Mouse (Mus musculus) intestine, embryonic 14.5 days (tissue): ENCODE data around the gene Gprin1. TPM values are rescaled to one million over a fixed set of nuclear protein-coding genes. Genes with fewer than 3 reads are reported as not detected.
A peak's percentile ranks its signal among the peaks of the same experiment; 100 is the strongest.

Experiments used
- ATAC-seq: fragments of 200-750 bp; cut with Nextera tagmentation; replicated peaks from 2 replicates; pipeline ENCODE4 v1.8.0; 2017; ENCODE audit warnings: low read depth, moderate number of reproducible peaks, moderate TSS enrichment, moderate library complexity; ENCODE audit not compliant: low FRiP score, low TSS enrichment
- DNase-seq: peaks from one replicate; pipeline ENCODE4 v3.0.0-alpha.2; 2018; ENCODE audit warnings: low spot score
- H3K27ac ChIP-seq: fragments of 300-500 bp; sonication (generic); 2 replicates; pipeline ENCODE4 v1.5.1; 2014; ENCODE audit warnings: low read depth, mild to moderate bottlenecking, control low read depth
- H3K27me3 ChIP-seq: fragments of 300-500 bp; sonication (generic); replicated peaks from 2 replicates; pipeline ENCODE4 v1.6.1; 2014; ENCODE audit warnings: low read length, control low read depth; ENCODE audit not compliant: control insufficient read depth, insufficient read depth
- H3K36me3 ChIP-seq: fragments of 300-500 bp; sonication (generic); 2 replicates; pipeline ENCODE4 v1.6.1; 2014; ENCODE audit warnings: low read length, control low read depth; ENCODE audit not compliant: control insufficient read depth, insufficient read depth
- H3K4me1 ChIP-seq: fragments of 300-500 bp; sonication (generic); replicated peaks from 2 replicates; pipeline ENCODE4 v1.6.1; 2014; ENCODE audit warnings: low read length, control low read depth, mixed read lengths; ENCODE audit not compliant: control insufficient read depth, insufficient read depth
- H3K4me2 ChIP-seq: fragments of 300-500 bp; sonication (generic); 2 replicates; pipeline ENCODE4 v1.6.1; 2014; ENCODE audit warnings: low read length
- H3K4me3 ChIP-seq: fragments of 300-500 bp; sonication (generic); 2 replicates; pipeline ENCODE4 v1.5.1; 2014; ENCODE audit warnings: low read depth, low read length, control low read depth, mixed read lengths
- H3K9ac ChIP-seq: fragments of 300-500 bp; sonication (generic); 2 replicates; pipeline ENCODE4 v1.6.1; 2014; ENCODE audit warnings: mild to moderate bottlenecking, low read length
- H3K9me3 ChIP-seq: fragments of 300-500 bp; sonication (generic); 2 replicates; pipeline ENCODE4 v1.6.1; 2016; ENCODE audit warnings: low read length, control low read depth; ENCODE audit not compliant: control insufficient read depth
- WGBS: fragments of 180-500 bp; shearing (Covaris S2); extraction: QIAGEN DNeasy Blood & Tissue Kit; methylation state at CpG from one replicate; pipeline ENCODE4 v1.1.7; 2014; 5-methylcytosine and 5-hydroxymethylcytosine counted together
- polyA plus RNA-seq: library from polyadenylated mRNA; unstranded; fragments of >200 nt; fragmentation: Nextera tagmentation; extraction: Ambion mirVana; gene quantifications from 2 replicates; pipeline ENCODE4 v1.2.1, GENCODE M21; 2014

The Gprin1 gene
- polyA plus RNA-seq, 1 experiment from 2014 or later, result 0.81 TPM

DNA sequence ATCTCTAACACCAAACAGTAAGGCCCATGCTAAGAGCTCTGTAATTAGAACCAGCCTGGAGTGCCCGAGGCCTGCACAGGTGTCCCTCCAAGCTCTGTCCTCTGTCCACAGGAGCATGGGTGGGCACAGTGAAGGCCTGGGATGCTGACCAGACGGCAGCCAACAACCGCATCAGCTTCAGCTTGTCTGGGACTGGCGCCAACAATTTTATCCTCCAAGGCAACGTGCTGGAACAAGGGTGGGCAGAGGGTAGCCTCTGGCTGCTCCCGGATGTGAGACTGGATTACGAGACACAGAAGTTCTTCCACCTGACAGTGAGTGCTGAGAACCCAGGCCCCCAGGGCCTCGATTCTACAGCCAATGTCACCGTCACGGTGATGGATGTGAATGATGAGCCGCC is 23.5 kb downstream of the Gprin1 start:
- H3K4me3 ChIP-seq, result no peak overlapping the region
- no peak overlapping the region for H3K9ac ChIP-seq
- H3K9me3 ChIP-seq, result no peaks in the 10 kb centered on the region
- ATAC-seq (no peak), DNase-seq (no peak)
- H3K4me1 ChIP-seq, result no peaks in the 10 kb centered on the region
- 68% methylated on average over 11 of the region's 11 CpGs for WGBS
- H3K27me3 ChIP-seq, result no peaks in the 10 kb centered on the region
- no peak overlapping the region for H3K4me2 ChIP-seq
- no peak overlapping the region for H3K27ac ChIP-seq
- no peaks in the 10 kb centered on the region for H3K36me3 ChIP-seq

GRCm38 (mm10) chr13:54723143-54723542 is 26.5 kb downstream of the Gprin1 start:
- ATAC-seq, result no peak
- no peak overlapping the region for H3K27ac ChIP-seq

DNA sequence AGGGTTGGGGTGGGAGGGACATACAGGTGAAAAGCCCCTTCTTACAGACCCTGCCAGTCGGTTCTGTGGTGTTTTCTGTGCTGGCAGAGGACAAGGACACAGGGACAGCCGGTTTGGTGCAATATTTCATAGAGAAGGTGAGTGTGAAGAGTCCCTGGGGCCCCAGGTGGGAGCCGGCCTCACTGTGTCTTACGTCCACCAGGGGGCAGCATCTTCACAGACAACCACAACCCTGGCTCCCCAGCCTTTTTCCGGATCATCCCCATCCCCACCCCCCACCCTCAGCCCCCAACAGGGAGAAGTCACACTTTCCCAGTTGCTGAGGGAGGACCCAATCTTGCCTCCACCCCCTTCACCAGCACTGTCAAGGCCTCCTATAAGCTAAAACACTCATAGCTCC is 32.8 kb downstream of the Gprin1 start:
- WGBS, result 1% methylated on average over 5 of the region's 5 CpGs
- ATAC-seq, result 0 out of 2 replicates have a peak, but pooled peaks have one; percentile 55
- Histone ChIP-seq H3K9me3 (no peaks in the 10 kb centered on the region), H3K9ac (no peak overlapping the region), H3K4me2 (no peak overlapping the region), H3K4me3 (no peak overlapping the region), H3K4me1 (no peaks in the 10 kb centered on the region), H3K27me3 (no peaks in the 10 kb centered on the region), H3K36me3 (no peaks in the 10 kb centered on the region), H3K27ac (no peak overlapping the region)
- no peak for DNase-seq

More at GRCm38 (mm10) chr13:54723143-54723542, 26.5 kb downstream of the Gprin1 start:
- H3K4me3 ChIP-seq, result no peak overlapping the region
- no peaks in the 10 kb centered on the region for H3K4me1 ChIP-seq
- DNase-seq, result no peak
- no peaks in the 10 kb centered on the region for H3K36me3 ChIP-seq
- no peak overlapping the region for H3K9ac ChIP-seq
- H3K9me3 ChIP-seq, result no peaks in the 10 kb centered on the region
- WGBS, result 90% methylated on average over 3 of the region's 3 CpGs
- H3K4me2 ChIP-seq, result no peak overlapping the region
- no peaks in the 10 kb centered on the region for H3K27me3 ChIP-seq

- no peak overlapping the region for H3K4me3 ChIP-seq
- H3K27me3 ChIP-seq, result no peaks in the 10 kb centered on the region
- no peak overlapping the region for H3K4me2 ChIP-seq
- no peaks in the 10 kb centered on the region; the same call in 1 of the 2 replicates for H3K9me3 ChIP-seq
- ATAC-seq, result no peak
- H3K27ac ChIP-seq, result no peak overlapping the region
- H3K36me3 ChIP-seq, result no peaks in the 10 kb centered on the region
- DNase-seq, result no peak
- WGBS, result 55% methylated on average over 10 of the region's 10 CpGs
- H3K4me1 ChIP-seq, result no peaks in the 10 kb centered on the region
- no peak overlapping the region for H3K9ac ChIP-seq
Observed at GRCm38 (mm10) chr13:54714996-54715395, 34.7 kb downstream of the Gprin1 start.

DNA sequence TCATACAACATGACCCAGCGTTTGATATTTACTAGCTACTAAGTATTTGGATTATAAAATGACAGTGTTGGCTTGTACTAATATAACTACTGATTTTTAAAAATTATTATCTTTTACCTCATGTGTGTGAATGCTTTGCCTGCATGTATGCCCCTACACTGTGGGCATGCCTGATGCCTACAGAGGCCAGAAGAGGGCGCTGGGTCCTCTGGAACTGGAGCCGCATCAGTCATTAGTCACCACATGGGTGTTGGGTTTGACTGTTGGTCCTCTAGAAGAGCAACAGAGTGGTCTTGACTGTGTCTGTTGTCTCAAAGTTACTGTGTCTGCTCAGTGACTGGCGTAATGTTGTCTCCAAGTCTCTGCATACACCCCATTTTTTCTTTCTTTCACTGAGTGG is 35.3 kb downstream of the Gprin1 start:
- DNase-seq (no peak), ATAC-seq (no peak)
- Histone ChIP-seq H3K36me3 (no peaks in the 10 kb centered on the region), H3K4me1 (no peaks in the 10 kb centered on the region), H3K27me3 (no peaks in the 10 kb centered on the region), H3K4me2 (no peak overlapping the region), H3K27ac (no peak overlapping the region), H3K9me3 (no peaks in the 10 kb centered on the region; the same call in 1 of the 2 replicates), H3K4me3 (no peak overlapping the region), H3K9ac (no peak overlapping the region)
- 45% methylated on average over 4 of the region's 4 CpGs for WGBS

DNA sequence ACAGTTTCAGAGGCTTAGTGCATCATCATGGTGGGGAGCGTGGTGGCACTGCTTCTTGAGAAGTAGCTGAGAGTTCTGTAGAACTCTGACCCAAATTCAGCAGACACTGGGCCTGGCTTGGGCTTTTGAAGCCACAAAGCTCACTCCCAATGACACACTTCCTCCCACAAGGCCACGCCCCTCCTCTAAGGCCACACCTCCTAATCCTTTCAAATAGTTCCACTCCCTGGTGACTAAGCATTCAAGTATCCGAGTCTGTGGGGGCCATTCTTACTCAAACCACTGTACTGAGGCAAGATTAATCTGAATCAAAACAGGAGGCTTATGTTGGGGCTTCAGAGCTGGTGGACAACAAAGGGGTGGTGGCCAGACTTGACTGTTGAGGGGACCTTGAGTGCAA is 38.8 kb downstream of the Gprin1 start:
- no peak for DNase-seq
- H3K27ac ChIP-seq, result no peak overlapping the region
- no peaks in the 10 kb centered on the region for H3K4me1 ChIP-seq
- WGBS, result 84% methylated on average over 3 of the region's 3 CpGs
- no peak overlapping the region for H3K9ac ChIP-seq
- H3K9me3 ChIP-seq, result no peaks in the 10 kb centered on the region; the same call in 1 of the 2 replicates
- no peaks in the 10 kb centered on the region for H3K27me3 ChIP-seq
- no peak for ATAC-seq
- no peak overlapping the region for H3K4me3 ChIP-seq
- no peak overlapping the region for H3K4me2 ChIP-seq
- no peaks in the 10 kb centered on the region for H3K36me3 ChIP-seq

GRCm38 (mm10) chr13:54704890-54705289 is 44.8 kb downstream of the Gprin1 start:
- no peak overlapping the region for H3K27ac ChIP-seq
- no peaks in the 10 kb centered on the region for H3K9me3 ChIP-seq
- no peak overlapping the region for H3K9ac ChIP-seq
- ATAC-seq (no peak), DNase-seq (no peak)
- H3K4me2 ChIP-seq, result no peak overlapping the region
- WGBS, result 51% methylated on average over 6 of the region's 6 CpGs
- H3K36me3 ChIP-seq, result no peaks in the 10 kb centered on the region
- H3K4me1 ChIP-seq, result no peaks in the 10 kb centered on the region; the same call in 1 of the 2 replicates
- no peaks in the 10 kb centered on the region for H3K27me3 ChIP-seq
- H3K4me3 ChIP-seq, result no peak overlapping the region

- Histone ChIP-seq H3K4me2 (no peak overlapping the region), H3K4me1 (no peaks in the 10 kb centered on the region; the same call in 1 of the 2 replicates), H3K9ac (no peak overlapping the region), H3K27ac (no peak overlapping the region), H3K27me3 (no peaks in the 10 kb centered on the region), H3K4me3 (no peak overlapping the region), H3K9me3 (no peaks in the 10 kb centered on the region), H3K36me3 (no peaks in the 10 kb centered on the region)
- ATAC-seq, result no peak
- 77% methylated on average over 7 of the region's 7 CpGs for WGBS
- DNase-seq, result no peak
Observed at GRCm38 (mm10) chr13:54702507-54702906, 47.2 kb downstream of the Gprin1 start.

DNA sequence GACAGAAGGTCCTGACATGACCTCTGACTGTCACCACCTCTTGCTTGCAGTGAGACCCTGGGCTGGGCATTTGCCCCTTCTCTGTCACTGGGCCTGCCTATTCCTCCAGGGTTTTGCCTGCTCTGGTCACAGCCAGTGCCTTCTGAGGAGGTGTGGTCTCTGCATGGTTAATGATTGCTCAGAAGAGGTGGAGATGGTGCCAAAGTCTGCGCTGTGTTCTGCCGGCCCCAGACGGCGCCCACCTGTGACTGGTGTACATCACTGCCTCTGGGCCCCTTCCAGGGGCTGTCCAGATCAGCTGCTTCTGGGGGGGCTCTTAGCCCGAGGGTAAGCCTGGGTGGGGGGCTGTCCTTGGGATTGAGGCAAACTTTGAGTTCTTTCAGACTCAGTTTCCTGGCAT is 48.4 kb downstream of the Gprin1 start, which contains the start of gene Cdhr2:
TSS of gene Cdhr2 (plus strand) at position 219 of the 400 bp plus-strand sequence.
- ATAC-seq, result peak; percentile 86
- WGBS, result 42% methylated on average over 5 of the region's 5 CpGs
- H3K9ac ChIP-seq, result no peak within 1 kb of the TSS
- H3K4me1 ChIP-seq, result no peaks in the 10 kb centered on the region; the same call in 1 of the 2 replicates
- H3K27me3 ChIP-seq, result no peaks in the 10 kb centered on the region
- H3K4me3 ChIP-seq, result peak within 1 kb of the TSS; percentile 8; the same call in 1 of the 2 replicates
- no peak for DNase-seq
- no peaks in the 10 kb centered on the region for H3K36me3 ChIP-seq
- peak within 1 kb of the TSS; percentile 7; the same call in 1 of the 2 replicates for H3K27ac ChIP-seq
- H3K4me2 ChIP-seq, result peak within 1 kb of the TSS; percentile 38
- H3K9me3 ChIP-seq, result no peaks in the 10 kb centered on the region
